Mouse (Mus musculus) brain, embryonic 18.5 days (tissue): ENCODE measurements around the gene Myof.
A peak's percentile ranks its signal among the peaks of the same experiment; 100 is the strongest.

ENCODE experiments used
- DNase-seq: peaks from one replicate; pipeline ENCODE4 v3.0.0-alpha.2; 2012; ENCODE audit warnings: low read depth, low spot score

Myof gene

GRCm38 (mm10) chr19:38042261-38042722 is 1.1 kb downstream of the Myof start:
- no peak for DNase-seq

GRCm38 (mm10) chr19:38038267-38038666 is 5.1 kb downstream of the Myof start:
- no peak for DNase-seq

GRCm38 (mm10) chr19:38035766-38036165 is 7.6 kb downstream of the Myof start:
- no peak for DNase-seq

- DNase-seq: no peak
Observed at GRCm38 (mm10) chr19:38034696-38035095, 8.7 kb downstream of the Myof start.

- DNase-seq: no peak
Observed at GRCm38 (mm10) chr19:38033735-38034057, 9.7 kb downstream of the Myof start.

GRCm38 (mm10) chr19:38032993-38033734 is 10.2 kb downstream of the Myof start:
- no peak for DNase-seq

- no peak for DNase-seq
Observed at GRCm38 (mm10) chr19:38031144-38031543, 12.2 kb downstream of the Myof start.

GRCm38 (mm10) chr19:38030673-38031137 is 12.7 kb downstream of the Myof start:
- DNase-seq: no peak

- no peak for DNase-seq
Observed at GRCm38 (mm10) chr19:38029871-38030270, 13.5 kb downstream of the Myof start.

GRCm38 (mm10) chr19:38029292-38029691 is 14.1 kb downstream of the Myof start:
- DNase-seq: no peak

- DNase-seq: no peak
Observed at GRCm38 (mm10) chr19:38027881-38028521, 15.4 kb downstream of the Myof start.

GRCm38 (mm10) chr19:38027389-38027788 is 16.0 kb downstream of the Myof start:
- DNase-seq: no peak

- DNase-seq: no peak
Observed at GRCm38 (mm10) chr19:38026211-38026624, 17.2 kb downstream of the Myof start.

- no peak for DNase-seq
Observed at GRCm38 (mm10) chr19:38025254-38026041, 17.9 kb downstream of the Myof start.

GRCm38 (mm10) chr19:38023603-38024002 is 19.8 kb downstream of the Myof start:
- DNase-seq: no peak

GRCm38 (mm10) chr19:38022710-38023109 is 20.7 kb downstream of the Myof start:
- no peak for DNase-seq

GRCm38 (mm10) chr19:38015873-38016254 is 27.5 kb downstream of the Myof start:
- no peak for DNase-seq

GRCm38 (mm10) chr19:38015180-38015872 is 28.1 kb downstream of the Myof start:
- DNase-seq: peak; percentile 45

GRCm38 (mm10) chr19:38014443-38014842 is 28.9 kb downstream of the Myof start:
- no peak for DNase-seq

GRCm38 (mm10) chr19:38011379-38011778 is 32.0 kb downstream of the Myof start:
- DNase-seq: no peak

GRCm38 (mm10) chr19:38004809-38005380 is 38.5 kb downstream of the Myof start:
- no peak for DNase-seq
